Mouse (Mus musculus) lung, postnatal 0 days (tissue): ENCODE results near the gene Cryzl2.
A peak's percentile ranks its signal among the peaks of the same experiment; 100 is the strongest.

Experiments
- CTCF ChIP-seq: IDR thresholded peaks from 2 replicates; pipeline ENCODE4 v1.5.1; 2016; ENCODE audit warnings: antibody characterized with exemption, mild to moderate bottlenecking
- EP300 ChIP-seq: IDR thresholded peaks from 2 replicates; pipeline ENCODE4 v1.6.1; 2016; ENCODE audit warnings: antibody characterized with exemption, mild to moderate bottlenecking, control low read depth

- TF ChIP-seq CTCF, result no peak
- TF ChIP-seq EP300, result peak; percentile 81
Measured at GRCm38 (mm10) chr1:157417861-157418260, 40.5 kb upstream of the Cryzl2 start.
